Mouse (Mus musculus) embryo, embryonic 11.5 days (tissue): ENCODE results near the gene Zdhhc12.
"Not testable (repeated sequence)": the region's sequence is repeated elsewhere in the genome, so short reads cannot be mapped to it uniquely, and the experiment has no call there.

ENCODE experiments used
- DNase-seq: peaks from one replicate; pipeline ENCODE4 v3.0.0-alpha.2; 2012; ENCODE audit warnings: low read depth, low spot score

Gene Zdhhc12

GRCm38 (mm10) chr2:30064298-30064697 lies 29.1 kb downstream of the Zdhhc12 start:
- DNase-seq: no peak

DNA sequence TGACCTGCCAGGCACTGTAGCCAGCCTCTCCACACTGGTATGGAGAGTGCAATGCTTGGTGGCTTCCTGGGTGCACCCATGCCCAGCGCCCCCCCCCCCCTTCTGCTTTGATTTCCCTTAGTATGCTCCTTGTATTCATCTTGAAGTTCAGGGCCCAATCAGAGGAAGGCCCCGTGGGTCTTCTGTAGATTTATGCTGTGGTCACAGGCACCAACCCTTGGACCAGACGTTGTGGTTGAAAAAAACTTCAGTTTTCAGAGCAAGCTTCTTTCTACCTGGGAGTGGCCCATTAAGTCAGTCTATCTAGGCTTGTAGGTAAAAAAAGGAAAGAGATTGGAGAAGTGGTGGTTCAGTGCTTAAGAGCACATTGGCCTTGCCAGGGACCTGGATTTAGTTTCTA lies 29.7 kb downstream of the Zdhhc12 start:
- DNase-seq: no peak

GRCm38 (mm10) chr2:30063235-30063634 lies 30.2 kb downstream of the Zdhhc12 start:
- DNase-seq: no peak

- DNase-seq: peak; percentile 53
These were observed 31.0 kb downstream of the Zdhhc12 start for GRCm38 (mm10) chr2:30062249-30063093.

DNA sequence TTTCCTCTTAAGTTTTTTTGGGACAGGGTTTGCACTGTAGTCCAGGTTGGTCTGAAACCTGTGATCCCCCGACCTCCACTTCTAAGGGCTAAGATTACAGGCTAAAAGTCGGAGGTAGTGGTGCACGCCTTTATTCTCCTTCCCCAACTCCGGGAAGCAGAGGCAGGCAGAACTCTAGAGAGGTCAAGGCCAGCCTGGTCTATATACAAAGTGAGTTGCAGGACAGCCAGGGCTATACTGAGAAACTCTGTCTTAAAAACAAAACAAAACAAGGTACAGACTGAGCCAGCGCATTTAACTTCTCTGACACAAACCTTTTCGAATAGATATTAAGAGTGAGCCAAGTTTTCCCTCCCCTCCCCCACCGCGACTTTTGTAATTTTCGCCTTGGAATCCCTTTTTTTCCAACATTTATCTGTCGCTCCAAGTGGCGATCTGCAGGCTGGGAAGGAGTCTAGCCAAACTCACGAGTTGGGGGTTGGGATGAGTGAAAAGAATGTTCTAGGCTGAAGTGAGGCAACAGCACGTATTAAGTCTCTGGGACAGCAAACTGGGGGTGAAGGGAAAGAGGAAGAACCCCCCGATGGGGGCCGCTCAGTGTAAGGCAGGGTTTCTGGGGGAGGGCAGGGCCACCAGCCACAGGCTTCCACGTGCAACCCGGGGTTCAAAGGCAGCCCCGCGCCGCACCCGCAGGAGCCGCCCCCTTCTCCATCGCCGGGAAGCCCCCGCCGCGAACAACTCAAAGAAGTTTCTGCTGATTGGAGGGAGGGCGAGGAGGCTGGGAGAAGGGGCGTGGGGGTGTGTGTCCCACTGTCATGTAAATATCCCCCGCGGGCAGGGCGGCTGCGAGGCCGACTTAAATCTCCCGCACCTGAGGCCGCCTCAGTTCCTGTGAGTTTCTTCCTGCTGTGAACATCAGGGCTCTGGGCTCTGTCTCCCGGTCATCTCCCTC lies 32.0 kb downstream of the Zdhhc12 start:
- DNase-seq: peak; percentile 60

GRCm38 (mm10) chr2:30058418-30058817 lies 35.0 kb downstream of the Zdhhc12 start:
- DNase-seq: no peak

- no peak for DNase-seq
These were observed 36.1 kb downstream of the Zdhhc12 start, which contains the start of gene Set for GRCm38 (mm10) chr2:30057223-30057904. Gene Set, plus strand, starts transcription at chr2:30057378.

DNA sequence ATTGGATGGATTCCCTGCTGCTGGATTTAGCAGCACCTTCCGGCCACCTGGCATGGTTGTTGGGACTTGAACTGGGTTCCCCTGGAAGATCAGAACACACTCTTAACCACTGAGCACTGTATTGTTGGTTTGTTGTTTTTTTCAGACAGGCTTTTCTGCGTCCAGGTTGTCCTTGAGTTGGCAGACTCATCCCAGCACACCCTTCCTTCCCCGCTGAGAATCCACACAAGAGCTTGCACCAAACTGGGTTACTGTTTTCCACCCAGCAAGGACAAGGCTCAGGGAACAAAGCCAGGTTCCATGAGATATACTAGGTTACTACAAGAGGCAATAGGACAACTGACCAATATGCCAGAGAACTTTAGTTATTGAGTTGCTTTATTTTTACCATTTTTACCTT lies 36.7 kb downstream of the Zdhhc12 start:
- DNase-seq: no peak

- not testable (repeated sequence) for DNase-seq
These were observed 38.1 kb downstream of the Zdhhc12 start for GRCm38 (mm10) chr2:30055310-30055709.

DNA sequence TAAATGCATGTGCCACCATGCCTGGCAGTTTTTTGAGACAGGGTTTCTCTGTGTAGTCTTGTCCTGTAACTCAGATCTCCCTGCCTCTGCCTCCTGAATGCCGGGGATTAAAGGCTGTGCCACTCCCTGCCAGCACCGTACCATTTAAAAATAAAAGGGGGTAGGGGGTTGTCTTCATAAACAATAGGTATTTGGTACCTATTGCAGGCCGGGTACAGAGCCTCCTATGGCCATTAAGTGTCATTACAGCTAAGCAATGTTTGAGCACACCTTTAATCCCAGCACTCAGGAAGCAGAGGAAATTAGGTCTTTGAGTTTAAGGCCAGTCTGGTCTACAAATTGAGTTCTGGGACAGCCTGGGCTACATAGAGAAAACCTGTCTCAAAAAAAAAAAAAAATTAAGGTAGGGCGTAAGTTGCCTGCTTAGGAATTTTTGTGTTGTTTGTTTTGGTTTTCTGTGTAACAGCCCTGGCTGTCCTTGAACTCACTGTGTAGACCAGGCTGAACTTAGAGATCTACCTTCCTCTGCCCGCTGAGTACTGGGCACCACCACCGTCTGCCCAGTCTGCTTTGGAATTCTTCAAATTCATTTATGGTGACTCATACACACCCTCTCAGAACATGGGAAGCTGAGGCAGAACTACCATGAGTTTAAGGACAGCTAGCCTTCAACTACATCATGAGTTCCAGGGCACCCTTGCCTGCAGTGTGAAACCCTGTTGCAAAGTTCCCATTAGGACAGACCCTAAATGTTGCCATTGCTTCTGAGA lies 41.3 kb downstream of the Zdhhc12 start:
- no peak for DNase-seq

DNA sequence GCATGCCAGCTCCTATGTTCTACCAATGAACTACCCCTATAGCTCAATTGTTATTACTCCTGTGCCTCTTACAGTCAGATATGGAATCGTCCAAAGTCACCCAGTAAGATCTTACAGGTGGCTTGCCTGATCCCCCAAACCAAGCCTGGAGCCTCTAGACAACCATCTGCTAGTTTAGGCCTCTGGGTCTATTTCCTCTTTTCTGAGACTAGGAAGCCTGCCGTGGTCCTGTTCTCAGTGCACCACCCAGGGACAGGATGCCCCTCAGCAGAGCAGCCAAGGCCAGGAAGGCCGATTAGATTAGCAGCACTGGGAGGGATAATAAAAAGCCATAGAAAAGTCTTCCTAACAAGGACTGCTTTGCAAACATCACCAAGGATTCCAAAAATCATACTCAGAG lies 43.6 kb downstream of the Zdhhc12 start:
- no peak for DNase-seq

- DNase-seq: peak; percentile 97
These were observed 44.6 kb downstream of the Zdhhc12 start, which contains the start of gene Wdr34 for GRCm38 (mm10) chr2:30048699-30049388. Gene Wdr34, minus strand, starts transcription at chr2:30048881.

GRCm38 (mm10) chr2:30048101-30048501 lies 45.3 kb downstream of the Zdhhc12 start:
- no peak for DNase-seq

- DNase-seq: no peak
These were observed 46.3 kb downstream of the Zdhhc12 start for GRCm38 (mm10) chr2:30047127-30047526.

DNA sequence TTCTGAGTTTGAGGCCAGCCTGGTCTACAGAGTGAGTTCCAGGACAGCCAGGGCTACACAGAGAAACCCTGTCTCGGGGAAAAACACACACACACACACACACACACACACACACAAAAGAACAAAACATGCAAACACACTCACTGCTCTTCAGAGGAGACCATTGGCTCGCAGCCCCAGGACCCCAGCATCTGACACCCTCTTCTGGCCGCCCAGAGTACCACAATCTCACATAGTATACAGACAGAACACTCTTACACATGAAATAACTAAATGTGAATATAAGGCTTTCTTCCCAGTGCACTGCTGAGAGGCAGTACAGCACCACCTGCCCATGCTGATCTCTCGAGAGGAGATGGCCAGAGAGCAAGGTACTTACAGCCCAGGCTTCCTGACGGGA lies 48.9 kb downstream of the Zdhhc12 start:
- no peak for DNase-seq

GRCm38 (mm10) chr2:30042445-30042844 lies 51.0 kb downstream of the Zdhhc12 start:
- peak; percentile 68 for DNase-seq
